Mouse (Mus musculus) forebrain, postnatal 0 days (tissue): ENCODE data around the gene Apip. TPM values are rescaled to one million over a fixed set of nuclear protein-coding genes. Genes with fewer than 3 reads are reported as not detected.

Experiments
- ATAC-seq: fragments of 200-750 bp; cut with Nextera tagmentation; 2 replicates; pipeline ENCODE4 v1.8.0; 2017; ENCODE audit warnings: mild to moderate bottlenecking, moderate library complexity
- DNase-seq: peaks from one replicate; pipeline ENCODE4 v3.0.0-alpha.2; 2015
- H3K27ac ChIP-seq: fragments of 300-500 bp; sonication (generic); 2 replicates; pipeline ENCODE4 v1.5.1; 2014; ENCODE audit warnings: low read depth, mild to moderate bottlenecking, antibody characterized with exemption, low read length, moderate library complexity, mixed read lengths
- H3K27me3 ChIP-seq: fragments of 300-500 bp; sonication (generic); 2 replicates; pipeline ENCODE4 v1.6.1; 2014; ENCODE audit warnings: mild to moderate bottlenecking, low read length, mixed read lengths; ENCODE audit not compliant: insufficient read depth
- H3K36me3 ChIP-seq: fragments of 300-500 bp; sonication (generic); 2 replicates; pipeline ENCODE4 v1.6.1; 2014; ENCODE audit warnings: mild to moderate bottlenecking, moderate library complexity; ENCODE audit not compliant: insufficient read depth
- H3K4me1 ChIP-seq: fragments of 300-500 bp; sonication (generic); 2 replicates; pipeline ENCODE4 v1.6.1; 2014; ENCODE audit warnings: antibody characterized with exemption; ENCODE audit not compliant: insufficient read depth
- H3K4me2 ChIP-seq: fragments of 300-500 bp; sonication (generic); 2 replicates; pipeline ENCODE4 v1.6.1; 2014; ENCODE audit warnings: low read depth, mild to moderate bottlenecking, moderate library complexity
- H3K4me3 ChIP-seq: fragments of 300-500 bp; sonication (generic); 2 replicates; pipeline ENCODE4 v1.5.1; 2014; ENCODE audit warnings: low read depth, low read length, mixed read lengths
- H3K9ac ChIP-seq: fragments of 300-500 bp; sonication (generic); 2 replicates; pipeline ENCODE4 v1.6.1; 2014; ENCODE audit warnings: mild to moderate bottlenecking
- H3K9me3 ChIP-seq: fragments of 300-500 bp; sonication (generic); 2 replicates; pipeline ENCODE4 v1.6.1; 2016; ENCODE audit warnings: low read length
- CTCF ChIP-seq: sonication (generic); IDR thresholded peaks from 2 replicates; pipeline ENCODE4 v1.5.1; 2016; ENCODE audit warnings: antibody characterized with exemption, control low read depth, low read depth
- WGBS: fragments of 180-500 bp; shearing (Covaris S2); extraction: QIAGEN DNeasy Blood & Tissue Kit; methylation state at CpG from one replicate; pipeline ENCODE4 v1.1.7; 2014; 5-methylcytosine and 5-hydroxymethylcytosine counted together
- polyA plus RNA-seq: library from polyadenylated mRNA; unstranded; fragments of >200 nt; fragmentation: Nextera tagmentation; extraction: Ambion mirVana; gene quantifications from 2 replicates; pipeline ENCODE4 v1.2.1, GENCODE M21; 2015
- total RNA-seq: library from RNA; depleted of rRNA; stranded (reverse); fragments of >200 nt; gene quantifications from 2 replicates; pipeline ENCODE4 v1.2.3, GENCODE M21; 2014; rRNA removed

The Apip gene
- total and polyA plus RNA-seq, 2 experiments from 2014 or later, result 17.0 to 34.7 TPM

DNA sequence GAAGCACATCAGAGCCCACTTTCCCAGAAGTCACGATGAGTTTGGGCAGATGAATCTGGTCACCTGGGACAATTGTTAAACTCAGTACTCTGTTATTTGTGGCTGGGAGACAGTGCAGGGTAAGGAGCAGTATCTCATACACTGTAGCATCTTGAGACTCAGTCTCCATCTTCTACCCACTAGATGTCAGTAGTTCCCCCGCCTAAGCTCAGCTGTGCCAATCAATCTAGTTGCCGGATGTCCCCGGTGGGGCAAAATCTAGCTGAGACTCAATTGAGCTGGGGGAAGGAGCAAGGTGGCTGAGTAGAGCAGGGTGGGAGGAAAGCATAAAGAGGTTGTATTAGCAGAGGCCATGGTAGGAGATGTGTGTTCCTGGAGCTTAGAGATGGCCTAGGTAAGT lies 57.7 kb downstream of the Apip start:
- ATAC-seq, result no peak
- WGBS, result 25% methylated on average over 4 of the region's 4 CpGs
- Histone ChIP-seq H3K27ac (no peak overlapping the region), H3K4me2 (no peak overlapping the region), H3K27me3 (no peaks in the 10 kb centered on the region), H3K36me3 (no peaks in the 10 kb centered on the region), H3K9ac (no peak overlapping the region), H3K4me1 (no peaks in the 10 kb centered on the region), H3K4me3 (no peak overlapping the region), H3K9me3 (no peaks in the 10 kb centered on the region)
- DNase-seq, result peak; percentile 21
- peak; percentile 51; the same call in 1 of the 2 replicates for TF ChIP-seq CTCF

DNA sequence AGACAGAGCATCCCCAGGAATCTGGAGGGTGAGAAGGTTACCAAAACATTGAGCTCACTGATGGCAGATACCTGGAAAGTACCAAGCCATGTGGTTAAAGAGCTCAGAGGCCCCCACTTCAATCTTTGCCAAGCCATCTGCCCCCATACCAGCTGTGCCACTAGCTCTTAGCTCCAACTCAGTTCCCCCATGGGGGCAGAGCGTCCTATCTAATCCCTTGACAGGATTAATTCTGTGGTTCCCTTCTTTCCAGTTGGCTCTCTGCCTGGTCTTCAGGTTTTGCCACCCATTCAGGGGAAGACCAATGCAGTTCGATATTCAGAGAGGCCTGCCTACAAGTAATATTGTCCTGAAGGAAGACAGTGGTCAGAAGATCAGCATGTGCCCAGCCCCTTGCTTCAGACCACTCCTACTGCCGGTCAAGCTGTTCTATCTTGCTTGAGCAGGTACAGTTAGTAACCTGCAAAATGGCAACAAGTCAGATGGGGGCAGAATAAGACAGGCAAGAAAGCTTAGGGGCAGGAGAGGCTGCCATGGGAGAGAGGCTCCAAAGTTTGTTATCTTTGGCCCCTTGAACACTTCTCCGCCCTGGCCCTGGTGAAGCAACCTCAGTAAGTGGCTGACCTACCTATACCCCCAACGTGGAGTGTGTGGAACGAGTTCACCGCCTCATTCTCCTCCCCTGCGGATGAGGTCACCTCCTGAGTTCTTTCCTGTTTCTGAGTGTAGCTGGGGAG lies 65.2 kb downstream of the Apip start:
- Histone ChIP-seq H3K27ac (no peak overlapping the region), H3K4me1 (no peaks in the 10 kb centered on the region), H3K4me3 (no peak overlapping the region), H3K36me3 (no peaks in the 10 kb centered on the region), H3K9ac (no peak overlapping the region), H3K27me3 (no peaks in the 10 kb centered on the region), H3K4me2 (no peak overlapping the region), H3K9me3 (no peaks in the 10 kb centered on the region)
- TF ChIP-seq CTCF, result no peak
- no peak for ATAC-seq
- DNase-seq, result no peak
- WGBS, result 76% methylated on average over 8 of the region's 8 CpGs

Other genes with a start within 250 kb of the Apip start
- gene Cd44, start 172.0 kb upstream of the Apip start, total RNA-seq, result 4.5 and 7.8 TPM in 2 replicates
- 3.0 and 3.6 TPM in 2 replicates for gene Cd44, start 172.0 kb upstream of the Apip start, polyA plus RNA-seq
- 48.8 and 49.8 TPM in 2 replicates for gene Pdhx, start 162 bp upstream of the Apip start, total RNA-seq
- 57.2 and 65.1 TPM in 2 replicates for gene Pdhx, start 162 bp upstream of the Apip start, polyA plus RNA-seq
- 0.08 and 1.1 TPM in 2 replicates for gene Ehf, start 229.6 kb downstream of the Apip start, total RNA-seq
- gene Ehf, start 229.6 kb downstream of the Apip start, polyA plus RNA-seq, result 0.07 and 0.24 TPM in 2 replicates